Mouse (Mus musculus) spleen, postnatal 14 days (tissue): ENCODE results near the gene Prune1.
"Not testable (repeated sequence)": the region's sequence is repeated elsewhere in the genome, so short reads cannot be mapped to it uniquely, and the experiment has no call there.

Experiments used
- DNase-seq, 2 experiments: peaks; one replicate each; pipeline ENCODE4 v3.0.0; 2021 to 2022; ENCODE audit warnings: low spot score in 2 of 2

The Prune1 gene

DNA sequence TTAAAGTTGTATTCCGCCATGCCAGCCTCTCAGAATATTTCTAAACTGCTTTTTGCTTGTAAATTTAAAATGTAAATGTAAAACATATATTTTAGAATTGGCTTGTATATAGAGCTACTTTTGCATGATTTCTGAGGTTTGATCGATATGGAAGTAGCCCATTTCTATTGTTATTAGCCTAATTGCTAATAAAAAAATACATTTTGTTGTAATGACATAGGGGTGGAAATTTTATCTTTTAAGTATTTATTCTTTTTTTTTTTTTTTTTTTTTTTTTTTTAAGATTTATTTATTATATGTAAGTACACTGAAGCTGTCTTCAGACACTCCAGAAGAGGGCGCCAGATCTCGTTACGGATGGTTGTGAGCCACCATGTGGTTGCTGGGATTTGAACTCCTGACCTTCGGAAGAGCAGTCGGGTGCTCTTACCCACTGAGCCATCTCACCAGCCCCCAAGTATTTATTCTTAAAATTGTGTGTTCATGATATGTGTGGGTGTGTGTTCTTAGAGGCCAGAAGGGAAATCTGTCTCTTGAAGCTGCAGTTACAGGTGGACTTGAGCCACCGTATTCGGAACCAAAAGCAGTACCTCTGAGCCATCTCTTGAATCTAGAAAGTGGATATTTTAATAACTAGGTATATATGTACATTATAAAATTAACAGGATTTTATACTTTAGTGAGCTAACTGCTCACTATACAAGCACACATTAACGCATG, 68.8 kb downstream of the Prune1 start:
- not testable (repeated sequence) for DNase-seq

DNA sequence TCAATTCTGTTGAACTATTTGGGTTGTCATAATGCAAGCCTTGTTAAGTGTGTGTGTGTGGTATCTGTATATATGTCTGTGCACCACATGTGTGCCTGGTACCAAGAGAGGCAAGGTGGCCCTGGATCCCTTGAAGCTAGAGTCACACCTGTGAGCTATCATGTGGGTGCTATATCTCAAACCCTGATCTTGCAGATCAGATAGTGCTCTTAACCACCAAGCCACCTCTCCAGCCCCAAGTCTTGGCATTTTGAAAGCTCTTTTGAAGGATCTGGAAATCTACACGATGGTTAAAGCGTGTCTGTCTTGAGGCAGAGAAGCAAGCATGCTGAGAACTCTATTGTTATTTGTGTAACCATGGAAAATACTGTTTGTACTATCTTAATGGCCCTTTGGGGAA, 71.3 kb downstream of the Prune1 start:
- DNase-seq: no peak

DNA sequence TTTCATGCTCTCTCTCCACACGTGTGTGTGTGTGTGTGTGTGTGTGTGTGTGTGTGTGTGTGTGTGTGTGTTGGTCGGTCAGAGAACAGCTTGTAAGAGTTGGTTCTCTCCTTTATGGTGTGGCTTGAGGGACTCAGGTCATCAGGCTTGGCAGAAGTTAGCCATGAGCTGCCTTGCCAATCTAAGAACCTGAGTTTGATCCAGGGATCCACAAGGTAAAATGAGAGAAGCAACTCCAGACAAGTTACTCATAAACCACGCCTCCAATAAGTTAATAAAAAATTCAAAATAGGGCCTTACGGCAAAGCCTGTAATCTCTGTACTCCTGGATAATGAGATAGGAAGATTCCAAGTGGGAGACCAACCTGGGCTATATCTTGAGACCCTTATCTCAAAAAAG, 73.6 kb downstream of the Prune1 start:
- DNase-seq: no peak

DNA sequence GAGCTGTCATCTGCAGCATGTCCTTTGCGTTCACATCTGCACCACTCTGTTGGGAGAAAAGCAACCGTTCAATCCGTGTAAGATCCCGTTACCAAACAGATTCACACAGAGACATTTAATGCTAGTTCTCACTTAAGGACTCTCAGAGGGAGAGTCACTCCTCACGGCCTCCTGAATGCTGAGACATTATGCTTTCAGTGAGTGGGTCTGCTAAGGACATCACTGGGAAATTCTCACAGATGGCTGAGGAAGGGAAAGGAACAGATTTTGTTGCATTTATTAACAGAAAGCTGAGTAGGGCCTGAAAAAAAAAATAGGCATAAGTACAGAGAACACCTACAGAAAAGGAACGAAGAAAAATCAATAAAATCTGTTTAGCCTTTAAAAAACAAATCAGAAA, 78.0 kb downstream of the Prune1 start:
- no peak for DNase-seq
